Mouse (Mus musculus) natural killer cell, adult 2 months (primary cell): ENCODE measurements around the gene Fam32a.
A peak's percentile ranks its signal among the peaks of the same experiment; 100 is the strongest.

Source experiments
- DNase-seq, 2 experiments: peaks; one replicate each; pipeline ENCODE4 v3.0.0; 2022; ENCODE audit warnings: low spot score in 2 of 2

Gene Fam32a

GRCm38 (mm10) chr8:72240403-72240763, 20.9 kb downstream of the Fam32a start:
- DNase-seq: no peak

- DNase-seq: no peak
Observed at GRCm38 (mm10) chr8:72240951-72241350, 21.4 kb downstream of the Fam32a start.

- no peak for DNase-seq
Observed at GRCm38 (mm10) chr8:72242226-72242625, 22.7 kb downstream of the Fam32a start.

- DNase-seq: no peak
Observed at GRCm38 (mm10) chr8:72244610-72245009, 25.1 kb downstream of the Fam32a start.

- peak in 1 of 2 experiments; percentile 51 for DNase-seq
Observed at GRCm38 (mm10) chr8:72257171-72257901, 37.8 kb downstream of the Fam32a start.

- no peak for DNase-seq
Observed at GRCm38 (mm10) chr8:72257902-72258238, 38.3 kb downstream of the Fam32a start.

GRCm38 (mm10) chr8:72259862-72260261, 40.3 kb downstream of the Fam32a start:
- DNase-seq: no peak

GRCm38 (mm10) chr8:72260585-72260984, 41.1 kb downstream of the Fam32a start:
- no peak for DNase-seq

- DNase-seq: peak; percentile 68 to 84
Observed at GRCm38 (mm10) chr8:72261019-72261418, 41.5 kb downstream of the Fam32a start.

GRCm38 (mm10) chr8:72261431-72261830, 41.9 kb downstream of the Fam32a start:
- DNase-seq: no peak

- no peak for DNase-seq
Observed at GRCm38 (mm10) chr8:72261872-72262271, 42.3 kb downstream of the Fam32a start.

- no peak for DNase-seq
Observed at GRCm38 (mm10) chr8:72262756-72263155, 43.2 kb downstream of the Fam32a start.

GRCm38 (mm10) chr8:72263451-72263850, 43.9 kb downstream of the Fam32a start:
- DNase-seq: no peak

GRCm38 (mm10) chr8:72265342-72265741, 45.8 kb downstream of the Fam32a start:
- DNase-seq: no peak

- no peak for DNase-seq
Observed at GRCm38 (mm10) chr8:72266671-72267070, 47.1 kb downstream of the Fam32a start.

- peak in 1 of 2 experiments; percentile 76 for DNase-seq
Observed at GRCm38 (mm10) chr8:72267106-72267505, 47.6 kb downstream of the Fam32a start.

- peak; percentile 76 to 79 for DNase-seq
Observed at GRCm38 (mm10) chr8:72268356-72268755, 48.8 kb downstream of the Fam32a start.

GRCm38 (mm10) chr8:72270606-72271005, 51.1 kb downstream of the Fam32a start:
- DNase-seq: peak in 1 of 2 experiments; percentile 75

- no peak for DNase-seq
Observed at GRCm38 (mm10) chr8:72271051-72271660, 51.6 kb downstream of the Fam32a start.

GRCm38 (mm10) chr8:72271691-72272090, 52.2 kb downstream of the Fam32a start:
- no peak for DNase-seq

GRCm38 (mm10) chr8:72272361-72272760, 52.8 kb downstream of the Fam32a start:
- peak; percentile 76 to 83 for DNase-seq

- no peak for DNase-seq
Observed at GRCm38 (mm10) chr8:72273111-72273770, 53.7 kb downstream of the Fam32a start.

- DNase-seq: peak in 1 of 2 experiments; percentile 73
Observed at GRCm38 (mm10) chr8:72273807-72274206, 54.3 kb downstream of the Fam32a start.
